Mouse (Mus musculus) limb, embryonic 14.5 days (tissue): ENCODE data around the gene Eps8l1. TPM values are rescaled to one million over a fixed set of nuclear protein-coding genes. Genes with fewer than 3 reads are reported as not detected.

Source experiments
- ATAC-seq: fragments of 200-750 bp; cut with Nextera tagmentation; 2 replicates; pipeline ENCODE4 v1.8.0; 2017; ENCODE audit warnings: low read depth, moderate number of reproducible peaks, moderate TSS enrichment; ENCODE audit not compliant: low FRiP score
- DNase-seq: peaks from one replicate; pipeline ENCODE4 v3.0.0-alpha.2; 2015; ENCODE audit warnings: low spot score
- H3K27ac ChIP-seq: fragments of 300-500 bp; sonication (generic); replicated peaks from 2 replicates; pipeline ENCODE4 v1.5.1; 2014; ENCODE audit warnings: low read depth, mild to moderate bottlenecking, low read length, moderate library complexity, mixed read lengths
- H3K27me3 ChIP-seq: fragments of 300-500 bp; sonication (generic); 2 replicates; pipeline ENCODE4 v1.6.1; 2014; ENCODE audit warnings: low read length, mixed read lengths; ENCODE audit not compliant: control insufficient read depth, insufficient read depth
- H3K36me3 ChIP-seq: fragments of 300-500 bp; sonication (generic); 2 replicates; pipeline ENCODE4 v1.6.1; 2014; ENCODE audit warnings: mild to moderate bottlenecking, low read length, moderate library complexity, mixed read lengths; ENCODE audit not compliant: control insufficient read depth, insufficient read depth
- H3K4me1 ChIP-seq: fragments of 300-500 bp; sonication (generic); 2 replicates; pipeline ENCODE4 v1.6.1; 2014; ENCODE audit warnings: antibody characterized with exemption, low read length, mixed read lengths; ENCODE audit not compliant: control insufficient read depth, insufficient read depth
- H3K4me2 ChIP-seq: fragments of 300-500 bp; sonication (generic); replicated peaks from 2 replicates; pipeline ENCODE4 v1.6.1; 2014; ENCODE audit warnings: low read depth, mild to moderate bottlenecking, low read length, moderate library complexity; ENCODE audit not compliant: severe bottlenecking
- H3K4me3 ChIP-seq: fragments of 300-500 bp; sonication (generic); replicated peaks from 2 replicates; pipeline ENCODE4 v1.5.1; 2014; ENCODE audit warnings: low read length
- H3K9ac ChIP-seq: fragments of 300-500 bp; sonication (generic); 2 replicates; pipeline ENCODE4 v1.6.1; 2014; ENCODE audit warnings: mild to moderate bottlenecking, low read depth, low read length, moderate library complexity; ENCODE audit not compliant: severe bottlenecking
- H3K9me3 ChIP-seq: fragments of 300-500 bp; sonication (generic); 2 replicates; pipeline ENCODE4 v1.6.1; 2016; ENCODE audit warnings: low read length; ENCODE audit not compliant: control insufficient read depth
- POLR2A ChIP-seq: fragments of 200-500 bp; IDR thresholded peaks from 2 replicates; pipeline ENCODE4 v1.8.0; 2012; ENCODE audit warnings: inconsistent platforms, mild to moderate bottlenecking, moderate library complexity, borderline replicate concordance; ENCODE audit not compliant: insufficient read depth, insufficient read length; ENCODE audit errors: extremely low read depth
- WGBS: fragments of 180-500 bp; shearing (Covaris S2); extraction: QIAGEN DNeasy Blood & Tissue Kit; methylation state at CpG from one replicate; pipeline ENCODE4 v1.1.7; 2014; 5-methylcytosine and 5-hydroxymethylcytosine counted together
- polyA plus RNA-seq, 2 experiments: library from polyadenylated mRNA; depleted of rRNA in 1 of 2; stranded (reverse) in 1 of 2; unstranded in 1 of 2; fragments of >200 nt; fragmentation: Nextera tagmentation in 1 of 2; extraction: Ambion mirVana in 1 of 2; gene quantifications; 2 replicates each; pipeline versions ENCODE4 v1.2.1 to v1.2.3; 2012 to 2014

Eps8l1 gene
- polyA plus RNA-seq, 2 experiments = 1.9 to 6.9 TPM

- TF ChIP-seq POLR2A = no peak
- DNase-seq (no peak), ATAC-seq (no peak)
- Histone ChIP-seq H3K4me2 (no peak overlapping the region), H3K9me3 (no peaks in the 10 kb centered on the region), H3K4me3 (no peak overlapping the region), H3K27me3 (no peaks in the 10 kb centered on the region), H3K9ac (no peak overlapping the region), H3K4me1 (peaks cover 10% of the 10 kb centered on the region), H3K27ac (no peak overlapping the region), H3K36me3 (no peaks in the 10 kb centered on the region)
- WGBS = 58% methylated on average over 11 of the region's 11 CpGs
Measured at GRCm38 (mm10) chr7:4504646-4505435, 44.4 kb downstream of the Eps8l1 start.

- Histone ChIP-seq H3K27me3 (no peaks in the 10 kb centered on the region), H3K9me3 (no peaks in the 10 kb centered on the region), H3K4me1 (peaks cover 2% of the 10 kb centered on the region; the same call in 1 of the 2 replicates), H3K36me3 (no peaks in the 10 kb centered on the region), H3K4me3 (no peak overlapping the region), H3K27ac (no peak overlapping the region), H3K4me2 (no peak overlapping the region), H3K9ac (no peak overlapping the region)
- WGBS = 23% methylated on average over 4 of the region's 4 CpGs
- no peak for ATAC-seq
- TF ChIP-seq POLR2A = no peak
- no peak for DNase-seq
Measured at GRCm38 (mm10) chr7:4507220-4507619, 46.7 kb downstream of the Eps8l1 start.

- WGBS = 79% methylated on average over 22 of the region's 32 CpGs
- Histone ChIP-seq H3K27me3 (no peaks in the 10 kb centered on the region), H3K27ac (no peak overlapping the region), H3K36me3 (no peaks in the 10 kb centered on the region), H3K9me3 (no peaks in the 10 kb centered on the region), H3K4me3 (no peak overlapping the region), H3K4me1 (peaks cover 2% of the 10 kb centered on the region; the same call in 1 of the 2 replicates), H3K9ac (no peak overlapping the region), H3K4me2 (no peak overlapping the region)
- ATAC-seq (no peak), DNase-seq (no peak)
- TF ChIP-seq POLR2A = no peak
Measured at GRCm38 (mm10) chr7:4508062-4508738, 47.7 kb downstream of the Eps8l1 start.

- no peak overlapping the region for H3K27ac ChIP-seq
- no peak overlapping the region for H3K4me2 ChIP-seq
- no peaks in the 10 kb centered on the region for H3K36me3 ChIP-seq
- TF ChIP-seq POLR2A = no peak
- DNase-seq (no peak), ATAC-seq (no peak)
- no peak overlapping the region for H3K4me3 ChIP-seq
- 89% methylated on average over 8 of the region's 8 CpGs for WGBS
- H3K27me3 ChIP-seq = no peaks in the 10 kb centered on the region
- no peak overlapping the region for H3K9ac ChIP-seq
- H3K4me1 ChIP-seq = peaks cover 2% of the 10 kb centered on the region; the same call in 1 of the 2 replicates
- no peaks in the 10 kb centered on the region for H3K9me3 ChIP-seq
Measured at GRCm38 (mm10) chr7:4508739-4509116, 48.3 kb downstream of the Eps8l1 start.

- Histone ChIP-seq H3K4me3 (peak overlapping the region; percentile 8; the same call in 1 of the 2 replicates), H3K9me3 (no peaks in the 10 kb centered on the region), H3K9ac (no peak overlapping the region), H3K4me2 (peak overlapping the region; percentile 13; the same call in 1 of the 2 replicates), H3K36me3 (no peaks in the 10 kb centered on the region), H3K27ac (no peak overlapping the region), H3K27me3 (no peaks in the 10 kb centered on the region), H3K4me1 (peaks cover 5% of the 10 kb centered on the region; the same call in 1 of the 2 replicates)
- peak; percentile 83 for DNase-seq
- TF ChIP-seq POLR2A = no peak
- WGBS = 18% methylated on average over 24 of the region's 24 CpGs
- peak; percentile 79 for ATAC-seq
Measured at GRCm38 (mm10) chr7:4509863-4510608, 49.6 kb downstream of the Eps8l1 start.
